Mouse (Mus musculus): ENCODE data around the gene Dach2.
"Not testable (repeated sequence)": the region's sequence is repeated elsewhere in the genome, so short reads cannot be mapped to it uniquely, and the experiment has no call there.

The Dach2 gene

DNA sequence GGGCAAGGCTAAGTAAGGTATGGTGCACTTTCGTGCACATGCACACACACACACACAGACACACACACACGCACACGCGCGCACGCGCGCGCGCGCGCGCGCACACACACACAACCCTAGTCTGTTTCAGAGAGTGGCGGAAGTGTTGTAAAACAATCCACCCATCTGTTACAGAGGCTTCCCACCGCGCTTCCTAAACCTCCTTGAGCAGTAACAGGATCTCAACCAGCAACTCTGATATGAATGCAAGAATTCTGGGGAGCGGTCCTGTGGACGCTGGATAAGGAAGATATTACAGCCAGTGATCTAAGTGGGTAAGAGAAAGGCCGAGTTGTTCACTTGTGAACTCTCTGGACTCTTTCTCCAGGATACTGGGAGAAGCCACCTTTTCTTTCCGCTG, at the start of gene Dach2:
TSS of gene Dach2 (plus strand) at position 107 of the 400 bp plus-strand sequence.
- peak; percentile 26 for DNase-seq

DNA sequence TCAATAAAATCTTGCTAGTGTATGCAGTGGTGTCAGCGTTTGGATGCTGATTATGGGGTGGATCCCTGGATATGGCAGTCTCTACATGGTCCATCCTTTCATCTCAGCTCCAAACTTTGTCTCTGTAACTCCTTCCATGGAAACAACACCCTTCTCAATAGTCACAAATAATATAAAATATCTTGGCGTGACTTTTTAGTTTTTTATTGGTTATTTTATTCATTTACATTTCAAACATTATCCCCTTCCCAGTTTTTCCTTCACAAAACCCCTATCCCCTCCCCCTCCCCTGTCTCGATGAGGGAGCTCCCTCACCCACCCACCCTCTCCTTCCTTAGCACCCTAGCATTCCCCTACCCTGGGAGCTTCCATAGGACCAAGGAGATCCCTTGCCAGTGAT, 44.9 kb upstream of the Dach2 start:
- not testable (repeated sequence) for DNase-seq

GRCm38 (mm10) chrX:113298031-113298430, 721 bp downstream of the Dach2 start:
- peak; percentile 87 for DNase-seq

- DNase-seq = no peak
Observed at GRCm38 (mm10) chrX:113298468-113298867, 1.2 kb downstream of the Dach2 start.

DNA sequence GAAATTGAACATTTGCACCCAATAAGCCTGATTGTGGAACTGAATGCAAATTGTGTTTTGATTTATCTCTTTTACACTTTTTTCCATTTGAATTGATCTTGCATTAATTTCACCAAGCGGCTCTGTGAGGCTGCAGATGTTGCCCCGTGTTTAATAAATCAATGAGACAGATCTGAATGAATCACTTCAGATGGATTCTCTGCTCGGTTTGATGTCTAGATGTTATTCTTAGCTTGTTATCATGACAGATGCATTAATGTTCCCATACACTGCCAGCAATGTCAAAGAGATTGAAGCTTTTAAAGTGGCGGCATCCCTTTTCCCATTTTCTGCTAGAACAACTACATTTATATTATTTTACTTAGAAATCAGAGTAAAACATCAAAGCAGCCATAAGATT, 7.0 kb downstream of the Dach2 start:
- DNase-seq = no peak

GRCm38 (mm10) chrX:113338143-113338542, 40.8 kb downstream of the Dach2 start:
- no peak for DNase-seq

- no peak for DNase-seq
Observed at GRCm38 (mm10) chrX:113394417-113394816, 97.1 kb downstream of the Dach2 start.

DNA sequence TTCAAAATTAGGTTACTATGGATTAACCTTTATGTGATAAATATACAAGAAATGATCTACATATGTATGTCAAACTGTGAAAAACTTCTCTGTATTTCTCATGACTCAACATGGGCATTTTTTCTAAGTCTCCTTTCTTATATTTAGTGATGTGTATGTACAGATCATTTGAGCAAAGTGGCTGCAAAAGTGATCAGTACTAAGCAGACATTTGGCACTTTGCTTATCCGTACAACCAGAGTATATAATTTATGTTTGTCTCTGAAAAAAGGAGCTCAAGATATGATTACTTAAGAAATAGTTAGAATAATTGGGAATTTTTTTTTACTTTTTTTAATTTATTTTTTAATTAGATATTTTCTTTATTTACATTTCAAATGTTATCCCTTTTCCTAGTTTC, 111.4 kb downstream of the Dach2 start:
- DNase-seq = no peak

GRCm38 (mm10) chrX:113421517-113422187, 124.3 kb downstream of the Dach2 start:
- no peak for DNase-seq

DNA sequence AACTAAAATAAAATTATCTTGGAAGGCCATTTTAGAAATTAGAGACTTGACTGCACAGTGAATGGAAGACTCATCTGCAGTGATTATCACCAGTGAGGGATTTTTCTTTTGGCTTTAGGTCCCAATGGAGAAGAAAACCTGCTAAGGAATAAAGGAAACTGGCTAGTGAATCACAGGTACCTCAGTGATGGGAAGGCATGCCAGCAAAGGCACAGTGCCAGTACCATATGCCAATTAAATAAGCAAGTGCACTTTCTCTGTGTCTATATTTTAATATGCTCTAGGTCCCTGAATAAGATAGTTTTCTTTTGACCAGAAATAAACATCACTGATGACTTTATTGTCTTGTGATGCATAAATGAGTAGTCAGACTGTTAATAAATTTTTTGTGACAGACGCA, 184.8 kb downstream of the Dach2 start:
- no peak for DNase-seq

- DNase-seq = no peak
Observed at GRCm38 (mm10) chrX:113545106-113545505, 247.8 kb downstream of the Dach2 start.

DNA sequence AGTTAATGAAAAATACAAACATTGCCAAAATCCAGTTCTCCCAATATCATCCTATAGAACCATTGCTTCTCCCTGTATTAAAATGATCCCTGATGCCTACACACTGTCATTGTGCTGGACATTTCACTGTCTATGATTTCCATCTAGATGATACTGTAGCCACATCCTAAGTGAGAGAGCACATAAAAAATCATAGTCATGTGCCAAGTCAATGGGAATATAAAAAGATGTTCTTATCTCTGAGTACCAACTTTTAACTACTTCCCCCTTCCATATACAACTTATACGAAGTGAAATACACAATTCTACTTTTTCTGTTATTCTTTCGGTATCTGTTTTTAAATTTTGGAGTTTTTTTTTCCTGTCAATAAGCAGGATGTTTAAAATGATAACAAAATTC, 266.6 kb downstream of the Dach2 start:
- no peak for DNase-seq

DNA sequence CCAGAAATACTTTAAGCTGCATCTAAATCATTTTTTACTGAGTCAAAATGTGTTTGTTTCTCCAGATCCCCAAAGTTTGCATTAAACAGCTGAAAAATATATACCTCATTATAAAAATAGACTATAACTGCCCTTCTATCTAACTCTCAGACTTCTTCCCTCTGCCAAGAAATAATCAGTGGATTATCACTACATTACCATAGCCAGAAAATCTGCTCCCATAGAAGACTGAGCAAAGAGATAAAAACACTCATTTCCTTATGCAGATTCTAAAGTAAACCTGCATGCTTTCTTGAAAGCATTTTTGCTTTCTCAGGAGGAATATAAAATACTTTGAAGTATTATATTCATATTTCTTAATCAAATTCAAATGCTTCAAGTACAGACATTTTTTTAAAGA, 368.8 kb downstream of the Dach2 start:
- DNase-seq = no peak

- no peak for DNase-seq
Observed at GRCm38 (mm10) chrX:113687163-113687562, 389.9 kb downstream of the Dach2 start.

- DNase-seq = no peak
Observed at GRCm38 (mm10) chrX:113712363-113712762, 415.1 kb downstream of the Dach2 start.

DNA sequence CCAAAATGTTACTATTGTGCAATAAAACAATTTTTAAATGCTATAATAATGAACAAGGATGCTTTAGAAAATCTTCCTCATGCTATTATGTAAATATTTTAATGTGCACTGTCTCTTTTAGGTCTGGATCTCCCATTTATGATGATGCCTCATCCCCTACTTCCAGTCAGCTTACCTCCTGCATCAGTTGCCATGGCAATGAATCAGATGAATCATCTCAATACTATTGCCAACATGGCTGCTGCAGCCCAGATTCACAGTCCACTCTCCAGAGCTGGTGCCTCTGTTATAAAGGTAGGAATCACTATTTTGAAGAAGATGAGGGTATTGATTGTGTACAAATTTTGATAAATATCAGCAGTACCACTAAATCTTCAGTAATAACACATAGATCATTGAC, 426.8 kb downstream of the Dach2 start:
- DNase-seq = no peak

GRCm38 (mm10) chrX:113747122-113747521, 449.8 kb downstream of the Dach2 start:
- no peak for DNase-seq

DNA sequence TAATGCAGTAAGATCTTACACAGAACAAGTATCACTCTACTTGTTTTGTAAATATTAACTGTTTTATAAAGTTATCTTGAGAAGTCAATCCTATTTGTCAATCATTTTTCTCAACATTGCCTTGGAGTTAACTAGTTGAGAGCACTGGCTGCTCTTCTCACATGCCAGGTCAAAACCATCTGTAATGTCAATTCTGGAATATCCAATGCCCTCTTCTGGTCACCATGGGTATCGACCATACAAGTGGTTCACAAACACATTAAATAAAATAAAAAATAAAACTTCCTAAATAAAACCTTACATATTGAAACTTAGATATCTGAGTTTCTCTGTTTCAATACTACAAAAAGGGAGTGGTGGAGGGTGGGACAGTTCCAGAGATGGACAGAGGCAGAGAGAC, 495.0 kb downstream of the Dach2 start:
- DNase-seq = peak; percentile 11

- no peak for DNase-seq
Observed at GRCm38 (mm10) chrX:113810369-113810768, 513.1 kb downstream of the Dach2 start.

GRCm38 (mm10) chrX:113826810-113827209, 529.5 kb downstream of the Dach2 start:
- DNase-seq = no peak

DNA sequence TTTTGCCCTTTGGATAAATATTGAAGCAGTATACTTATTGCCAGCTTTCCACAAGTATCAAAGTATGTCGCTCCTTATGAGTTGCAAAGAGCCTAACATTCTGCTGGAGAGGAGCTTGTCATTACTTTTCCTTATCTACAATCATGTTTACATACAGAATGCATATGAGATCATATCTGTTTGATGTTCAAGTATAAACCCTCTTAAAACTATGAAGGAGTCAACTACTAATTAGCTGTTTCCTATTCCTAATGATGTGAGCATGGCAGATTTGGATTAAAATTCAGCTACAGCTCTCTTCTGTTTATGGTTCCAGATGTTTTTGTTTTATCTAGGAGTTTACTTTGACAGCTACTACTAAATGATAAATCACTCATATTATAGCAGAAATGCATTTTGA, 535.8 kb downstream of the Dach2 start:
- no peak for DNase-seq

DNA sequence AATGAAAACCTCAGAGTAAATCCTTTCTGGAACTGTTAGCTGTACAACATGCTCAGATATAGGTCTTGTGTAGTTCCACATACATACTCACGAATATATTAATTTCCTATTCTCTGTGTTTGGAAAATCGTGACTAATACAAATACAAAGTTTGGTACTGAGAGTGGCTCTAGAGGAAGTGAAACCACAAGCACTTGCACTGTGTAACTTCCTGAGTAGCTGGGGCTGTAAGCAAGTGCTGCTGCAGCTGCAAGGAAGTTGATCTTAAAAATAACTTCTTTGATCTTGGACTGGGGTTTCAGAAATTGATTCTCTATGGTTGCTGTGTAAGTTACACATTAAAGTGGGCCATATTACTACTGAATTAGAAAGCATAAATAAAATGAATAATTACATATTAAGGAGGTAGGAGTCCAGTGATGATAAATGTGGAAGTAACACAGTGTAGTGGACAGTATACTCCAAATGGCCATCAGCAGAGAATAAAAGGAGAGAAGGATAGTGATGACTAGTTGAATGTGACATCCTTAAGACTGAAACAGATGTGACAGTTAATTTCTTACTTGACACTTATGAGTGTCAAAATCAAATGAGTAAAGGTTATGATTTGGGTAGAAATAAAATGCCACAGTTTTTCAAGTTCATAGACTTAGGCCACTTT, 570.7 kb downstream of the Dach2 start:
- no peak for DNase-seq
